In genomic region chr10:99461446-99461966, GRCm38 (mm10) we compare ENCODE assay signal across 8 mouse cellular contexts.
DNase-seq lines count a peak whose midpoint lies in the region; ATAC-seq and TF ChIP-seq lines count a peak whose summit lies in the region.

No protein-coding gene starts in this region.

- peak overlapping the region; percentile 46 for H3K4me3 ChIP-seq in left cerebral cortex, adult 2 months
- H3K4me3 ChIP-seq in lung, embryonic 15.5 days, result peak overlapping the region; percentile 41
- H3K4me3 ChIP-seq in olfactory bulb, adult 2 months (ENCODE audit: insufficient read depth, low read depth, low read length), result peak overlapping the region; percentile 31

- H3K4me1 ChIP-seq in lung, embryonic 15.5 days, result peaks cover 25% of the 10 kb centered on the region; the same call in 1 of the 2 replicates
- peaks cover 11% of the 10 kb centered on the region for H3K4me1 ChIP-seq in olfactory bulb, adult 2 months (ENCODE audit: control insufficient read depth, insufficient read depth, low read length)

- 2% methylated on average over 13 of the region's 13 CpGs for WGBS in lung, embryonic 15.5 days
- 10% methylated on average over 13 of the region's 13 CpGs for WGBS in olfactory bulb, adult 2 months

- H3K4me2 ChIP-seq in lung, embryonic 15.5 days, result peak overlapping the region; percentile 79

- intact Hi-C loops in left cerebral cortex, adult 2 months (cut with DNase I), result loop anchor here (2.0 kb wide), 2 partner anchors 199 to 291 kb away; partner anchors contain the start of gene Dusp6
- intact Hi-C loops in left cerebral cortex, postnatal 36 days (cut with DNase I), result loop anchor here (2.0 to 5.0 kb wide), 2 partner anchors 116 to 199 kb away; partner anchors contain the start of gene Dusp6

- TF ChIP-seq CTCF in left cerebral cortex, adult 2 months (IDR thresholded peaks at IDR 0.05), result no peak
- TF ChIP-seq CTCF in olfactory bulb, adult 2 months (IDR thresholded peaks at IDR 0.05; ENCODE audit: insufficient read depth, low read depth, low read length), result no peak

- no peak for TF ChIP-seq POLR2A in olfactory bulb, adult 2 months (IDR thresholded peaks at IDR 0.05; ENCODE audit: insufficient read depth, low read depth, low read length)

- DNase-seq in left cerebral cortex, adult 2 months (ENCODE audit: extremely low spot score in 1 of 2, low spot score in 2 of 2), result no peak
- no peak for DNase-seq in left cerebral cortex, postnatal 36 days (ENCODE audit: low spot score in 2 of 2)
- DNase-seq in adrenal gland, postnatal 14 days, result peak; percentile 50
- DNase-seq in heart, adult 9 months (ENCODE audit: low spot score in 2 of 2), result peak; percentile 35 to 70
- peak; percentile 48 for DNase-seq in kidney, adult 9 months
- no peak for DNase-seq in cerebellum, adult 8-10 months

- ATAC-seq in lung, embryonic 15.5 days (ENCODE audit: borderline replicate concordance, extremely low read depth, low FRiP score, low TSS enrichment), result peak; percentile 53; the same call in 1 of the 2 replicates

- H3K27ac ChIP-seq in left cerebral cortex, adult 2 months, result peak overlapping the region; percentile 63
- H3K27ac ChIP-seq in lung, embryonic 15.5 days, result peak overlapping the region; percentile 72
- no peak overlapping the region for H3K27ac ChIP-seq in olfactory bulb, adult 2 months (ENCODE audit: insufficient read depth, low read depth, low read length)

- no peaks in the 10 kb centered on the region for H3K9me3 ChIP-seq in lung, embryonic 15.5 days

- no peaks in the 10 kb centered on the region for H3K27me3 ChIP-seq in lung, embryonic 15.5 days

- H3K36me3 ChIP-seq in lung, embryonic 15.5 days, result no peaks in the 10 kb centered on the region

- peak overlapping the region; percentile 36 for H3K9ac ChIP-seq in lung, embryonic 15.5 days

Comparison
In these comparisons a context has a peak if more than half of its experiments do, and no peak if none do; other contexts are left out.
1. DNase-seq: peak in adrenal gland, postnatal 14 days (single experiment), heart, adult 9 months (2 of 2) and kidney, adult 9 months (single experiment); none in left cerebral cortex, adult 2 months (0 of 2), left cerebral cortex, postnatal 36 days (0 of 2) and cerebellum, adult 8-10 months (single experiment).
2. Peak in every context shown above with its lines, with median percentiles within 50 percentile points of each other: H3K4me3 ChIP-seq.